Mouse (Mus musculus): ENCODE measurements around the gene Zc3h12a.
A peak's percentile ranks its signal among the peaks of the same experiment; 100 is the strongest.

Gene Zc3h12a

DNA sequence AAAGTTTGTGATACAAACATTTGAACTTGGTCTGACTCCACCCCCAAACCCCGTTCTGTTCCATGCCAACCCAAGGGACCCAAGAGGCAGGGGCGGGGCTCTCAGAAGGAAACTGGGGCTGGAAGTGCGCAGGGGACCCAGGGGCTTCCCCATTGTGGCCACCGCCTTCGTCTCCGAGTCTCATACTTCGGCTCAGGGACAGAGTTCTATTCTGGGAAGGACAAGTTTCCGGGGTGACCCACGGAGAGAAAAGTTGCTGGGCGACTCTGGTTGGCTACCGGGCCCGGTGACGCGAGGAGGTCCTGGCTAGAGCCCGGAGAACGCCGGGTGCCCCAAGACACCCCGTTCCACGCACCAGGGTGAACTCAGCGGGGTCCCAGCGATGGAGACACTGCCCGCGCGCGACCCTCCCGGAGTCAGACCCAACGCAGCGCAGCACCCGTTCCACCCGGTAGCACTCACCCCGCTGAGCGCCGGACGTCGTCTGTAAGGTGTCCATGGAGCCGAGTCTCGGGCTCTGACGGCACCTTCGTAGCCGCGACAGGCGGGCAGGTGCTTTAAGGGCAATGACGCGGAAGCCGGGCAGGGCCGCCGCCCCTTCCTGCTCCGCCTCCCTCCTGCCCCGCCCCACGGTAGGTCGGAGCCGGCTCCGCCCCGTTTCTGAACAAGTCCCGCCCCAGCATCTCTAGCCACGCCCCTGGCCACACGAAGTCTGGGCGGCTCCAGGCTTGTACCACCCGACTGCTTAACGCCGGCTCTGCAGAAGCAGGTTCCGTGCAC, at the start of gene Zc3h12a:
Gene Zc3h12a, minus strand, starts transcription at position 536 of the 780 bp plus-strand sequence.
- DNase-seq (ENCODE audit: low read depth, low spot score) = peak; percentile 97

DNA sequence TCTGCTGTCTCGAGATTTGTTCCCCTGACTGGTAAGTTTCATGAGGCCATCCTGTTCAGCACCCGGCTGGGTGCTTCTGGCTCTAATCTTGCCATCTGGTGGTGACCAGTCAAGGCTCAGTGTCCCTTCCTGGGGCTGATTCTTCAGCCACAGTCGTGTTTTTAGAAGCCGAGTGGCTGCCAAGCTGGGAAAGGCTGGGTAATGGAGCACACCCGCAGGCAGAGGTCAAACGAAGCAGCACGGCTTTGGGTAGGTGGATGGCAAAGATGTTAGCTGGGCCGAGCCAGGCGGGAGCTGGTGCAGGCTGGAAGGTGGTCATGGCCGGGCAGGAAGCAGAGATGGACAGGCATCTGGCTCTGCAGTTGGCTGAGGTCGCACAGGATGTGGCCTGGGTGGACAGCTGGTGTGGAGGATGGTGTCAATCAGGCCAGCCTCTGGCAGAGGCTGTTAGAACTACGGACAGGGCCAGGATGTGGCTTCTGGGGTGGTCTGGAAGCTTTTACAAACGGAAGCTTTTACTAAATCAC, 49.1 kb upstream of the Zc3h12a start:
- DNase-seq (ENCODE audit: low read depth, low spot score) = no peak

GRCm38 (mm10) chr4:125176190-125176589, 48.5 kb upstream of the Zc3h12a start:
- DNase-seq (ENCODE audit: low read depth, low spot score) = no peak

- DNase-seq (ENCODE audit: low read depth, low spot score) = no peak
Observed at GRCm38 (mm10) chr4:125175591-125175990, 48.0 kb upstream of the Zc3h12a start.

DNA sequence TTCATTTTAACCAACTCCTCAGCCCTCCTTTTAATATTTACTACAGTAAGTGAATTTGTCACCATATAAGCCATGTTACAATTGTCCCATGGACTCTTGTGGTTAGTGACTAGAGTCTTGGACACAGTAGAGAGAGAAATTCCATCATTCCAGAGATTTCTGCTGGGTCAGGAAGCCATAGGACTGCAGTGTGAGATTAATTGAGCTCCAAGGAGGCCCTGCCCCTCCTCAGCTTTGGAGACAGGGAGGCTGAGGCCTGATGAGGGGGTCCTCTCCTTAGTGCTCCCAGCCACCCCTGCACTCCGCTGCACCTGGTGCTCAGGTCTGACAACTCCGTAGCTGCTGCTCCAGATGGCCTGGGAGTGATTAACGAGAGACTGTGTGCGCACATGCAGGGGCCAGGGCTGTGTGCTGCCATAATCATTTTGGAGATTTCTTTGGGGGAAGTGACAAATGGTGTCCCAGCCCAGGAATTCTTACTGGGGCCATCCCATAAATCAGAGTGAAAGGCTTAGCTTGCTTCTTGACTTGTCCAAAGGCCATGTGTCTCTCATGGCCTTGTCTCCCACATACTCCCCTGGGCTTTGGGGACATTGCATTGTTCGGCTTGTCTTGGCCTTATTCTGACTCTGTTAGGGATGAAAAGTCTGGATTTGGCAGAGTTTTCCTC, 47.0 kb upstream of the Zc3h12a start:
- DNase-seq (ENCODE audit: low read depth, low spot score) = no peak

DNA sequence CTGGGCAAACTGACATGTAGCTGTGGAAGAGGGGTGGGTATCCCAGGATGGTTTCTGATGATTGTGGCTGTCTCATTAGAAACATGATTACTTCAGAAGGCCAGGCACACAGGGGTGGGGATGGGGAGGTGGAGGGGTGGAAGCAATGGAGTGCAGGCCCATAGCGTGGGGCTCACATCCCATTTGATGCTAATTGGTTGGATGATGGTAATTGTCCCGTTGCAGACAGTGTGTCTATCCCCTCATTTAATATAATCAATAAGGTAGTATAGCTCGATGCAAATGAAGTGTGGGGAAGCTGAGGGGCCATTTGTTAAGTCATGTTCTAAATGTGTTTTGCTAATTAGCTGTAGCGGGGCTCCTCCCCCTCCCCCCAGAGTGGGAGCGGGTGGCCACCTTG, 45.5 kb upstream of the Zc3h12a start:
- DNase-seq (ENCODE audit: low read depth, low spot score) = no peak

DNA sequence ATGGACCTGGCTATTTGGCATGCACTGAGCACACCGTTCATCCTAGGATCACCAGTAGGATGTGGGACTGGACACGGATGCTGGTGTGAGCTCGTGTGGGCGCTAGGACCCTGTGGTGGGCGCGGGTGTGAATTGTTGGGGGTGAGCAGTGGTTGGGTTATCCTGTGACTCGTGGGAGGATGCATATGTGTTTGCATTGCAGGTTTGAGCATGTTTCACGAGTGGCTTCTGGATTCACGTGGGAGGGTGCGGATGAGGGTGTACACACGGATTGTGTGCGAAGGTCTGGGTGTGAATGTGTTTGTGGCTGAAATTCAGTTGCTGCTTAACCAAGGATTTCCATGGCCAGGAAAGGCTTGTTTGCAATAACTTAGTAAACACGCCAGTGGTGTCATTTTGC, 45.1 kb upstream of the Zc3h12a start:
- no peak for DNase-seq (ENCODE audit: low read depth, low spot score)

- no peak for DNase-seq (ENCODE audit: low read depth, low spot score)
Observed at GRCm38 (mm10) chr4:125167723-125168122, 40.1 kb upstream of the Zc3h12a start.

- no peak for DNase-seq (ENCODE audit: low read depth, low spot score)
Observed at GRCm38 (mm10) chr4:125164861-125165260, 37.2 kb upstream of the Zc3h12a start.

GRCm38 (mm10) chr4:125162701-125163100, 35.1 kb upstream of the Zc3h12a start:
- no peak for DNase-seq (ENCODE audit: low read depth, low spot score)

- DNase-seq (ENCODE audit: low read depth, low spot score) = no peak
Observed at GRCm38 (mm10) chr4:125161392-125161791, 33.8 kb upstream of the Zc3h12a start.

DNA sequence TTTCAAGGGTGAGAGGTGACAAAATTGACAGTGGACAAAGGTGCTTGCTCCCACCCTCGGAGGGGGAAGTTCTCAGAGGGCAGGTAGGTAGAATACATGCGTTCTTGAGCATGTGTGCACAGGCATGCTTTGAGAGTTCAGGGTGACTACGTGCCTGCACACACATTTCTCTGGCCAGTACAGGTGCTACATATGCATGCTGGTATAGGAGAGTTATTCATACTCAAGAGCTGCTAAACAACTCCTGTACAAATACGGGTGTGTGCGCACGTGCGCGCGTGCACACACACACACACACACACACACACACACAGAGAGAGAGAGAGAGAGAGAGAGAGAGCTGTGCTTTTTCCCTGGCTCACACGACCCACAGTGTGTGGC, 33.3 kb upstream of the Zc3h12a start:
- no peak for DNase-seq (ENCODE audit: low read depth, low spot score)

DNA sequence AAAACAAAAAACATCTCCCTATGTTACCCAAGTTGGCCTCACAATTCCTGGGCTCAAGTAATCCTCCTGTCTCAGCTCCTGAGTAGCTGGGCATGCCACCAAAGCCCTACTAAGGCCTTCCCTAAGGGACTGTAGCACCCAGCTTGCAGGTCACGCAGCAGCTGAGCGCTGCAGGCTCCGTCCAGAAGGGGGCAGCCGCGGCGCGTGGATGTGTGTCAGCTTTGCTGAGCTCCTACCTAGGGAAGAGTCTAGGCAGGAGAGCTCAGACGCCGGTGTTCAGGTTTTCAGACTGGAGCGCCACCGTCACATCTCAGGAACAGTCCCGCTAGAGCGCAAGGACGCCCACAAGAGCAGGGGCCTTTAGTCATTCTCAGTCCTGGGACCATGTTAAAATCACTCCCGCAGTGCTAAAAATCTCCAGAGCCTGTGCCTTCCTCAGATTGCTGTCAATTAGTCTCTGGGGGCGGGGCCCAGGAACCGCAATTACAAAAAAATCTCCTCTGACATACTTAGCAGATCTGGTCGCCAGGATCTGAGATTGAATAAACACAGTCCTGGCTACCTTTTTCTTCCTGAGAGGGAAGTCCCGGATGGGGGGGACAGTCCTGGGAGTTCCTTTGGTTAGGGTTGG, 32.8 kb upstream of the Zc3h12a start:
- DNase-seq (ENCODE audit: low read depth, low spot score) = peak; percentile 88

DNA sequence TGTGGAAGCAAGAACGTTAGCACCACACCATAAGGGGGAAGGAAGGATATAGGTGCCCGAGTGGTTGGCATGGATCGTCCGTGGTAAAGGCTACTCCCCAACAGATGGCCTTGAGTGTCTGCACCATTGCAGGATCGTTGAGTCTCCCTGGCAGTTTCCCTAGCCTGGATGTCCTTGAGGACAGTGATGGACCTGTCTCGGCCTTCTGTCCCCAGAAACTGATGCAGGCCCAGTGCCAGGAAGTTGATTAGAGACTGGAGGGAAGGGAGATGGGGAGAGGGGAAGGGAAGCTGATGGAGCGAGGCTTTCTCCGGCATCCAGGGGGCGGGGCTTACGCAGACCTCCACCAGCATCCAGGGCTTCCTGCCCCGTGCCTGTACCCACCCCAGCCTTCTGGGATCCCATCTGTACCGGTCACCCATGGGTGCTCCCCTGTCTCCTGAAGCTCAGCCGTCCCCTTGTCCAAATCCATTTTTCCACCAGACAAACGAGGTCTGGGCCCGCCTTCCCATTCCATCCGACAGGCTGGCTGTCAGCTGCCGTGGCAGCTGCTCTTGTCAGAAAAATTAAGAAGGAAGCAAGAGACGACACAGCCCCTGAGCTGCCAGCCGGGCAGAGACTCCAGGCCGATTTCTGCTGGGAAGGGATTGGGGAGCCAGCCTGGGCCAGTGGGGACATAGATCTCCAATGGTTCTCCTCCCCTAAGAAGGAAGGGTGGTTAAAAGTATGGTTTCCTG, 31.1 kb upstream of the Zc3h12a start:
- DNase-seq (ENCODE audit: low read depth, low spot score) = no peak

DNA sequence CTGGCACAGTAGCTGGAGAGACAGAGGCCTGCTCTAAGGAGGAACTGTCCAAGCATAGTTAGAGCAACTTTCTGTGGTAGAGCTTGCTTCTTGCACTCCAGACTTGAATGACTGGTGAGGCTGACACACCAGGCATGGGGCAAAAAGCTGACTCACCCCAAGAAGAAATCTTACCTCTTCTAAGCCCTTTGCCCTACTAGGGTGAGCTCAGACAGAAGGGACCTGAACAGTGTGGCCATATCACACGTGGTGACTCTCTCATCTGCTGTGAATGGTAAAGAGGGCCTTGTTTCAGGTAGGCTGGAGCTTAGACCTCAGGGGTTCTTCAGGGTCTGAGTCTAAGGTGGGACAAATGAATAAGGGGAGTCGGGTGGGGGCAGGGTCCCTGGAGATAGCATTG, 30.4 kb upstream of the Zc3h12a start:
- no peak for DNase-seq (ENCODE audit: low read depth, low spot score)

DNA sequence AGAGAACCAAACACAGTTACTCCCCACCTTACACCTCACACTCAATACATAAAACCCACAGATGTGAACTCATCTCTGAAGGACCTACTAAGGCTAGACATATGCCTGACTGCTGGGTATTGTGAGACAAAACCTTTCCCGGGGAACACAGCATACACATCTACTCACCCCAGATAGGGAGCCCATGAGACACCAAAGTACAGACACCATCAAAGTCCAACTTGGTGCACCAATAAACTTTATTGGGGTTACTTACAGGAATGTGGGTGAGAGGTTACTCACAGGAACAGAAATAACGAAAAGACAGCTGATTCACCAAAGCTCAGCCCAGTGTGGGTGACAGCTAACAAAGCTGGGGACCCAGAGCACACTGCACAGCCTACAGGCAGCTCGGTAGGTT, 29.7 kb upstream of the Zc3h12a start:
- no peak for DNase-seq (ENCODE audit: low read depth, low spot score)

DNA sequence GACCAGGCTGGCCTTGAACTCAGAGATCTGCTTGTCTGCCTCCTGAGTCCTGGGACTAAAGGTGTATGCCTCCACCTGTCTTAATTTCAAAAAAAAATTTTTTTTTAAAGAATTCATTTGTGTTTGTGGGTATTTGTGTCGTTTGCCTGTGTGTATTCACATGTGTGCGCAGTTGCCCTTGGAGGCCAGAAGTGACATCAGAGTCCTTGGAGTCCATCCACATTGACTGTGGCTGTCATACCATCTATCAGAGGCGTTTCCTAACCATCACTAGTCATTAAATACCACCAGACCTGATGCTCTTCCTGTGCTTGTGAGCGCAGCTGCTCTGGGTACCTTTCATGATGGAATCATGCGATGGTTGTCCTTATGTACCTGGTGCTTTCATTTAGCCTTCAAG, 28.0 kb upstream of the Zc3h12a start:
- DNase-seq (ENCODE audit: low read depth, low spot score) = no peak

GRCm38 (mm10) chr4:125153659-125154241, 26.1 kb upstream of the Zc3h12a start:
- no peak for DNase-seq (ENCODE audit: low read depth, low spot score)

DNA sequence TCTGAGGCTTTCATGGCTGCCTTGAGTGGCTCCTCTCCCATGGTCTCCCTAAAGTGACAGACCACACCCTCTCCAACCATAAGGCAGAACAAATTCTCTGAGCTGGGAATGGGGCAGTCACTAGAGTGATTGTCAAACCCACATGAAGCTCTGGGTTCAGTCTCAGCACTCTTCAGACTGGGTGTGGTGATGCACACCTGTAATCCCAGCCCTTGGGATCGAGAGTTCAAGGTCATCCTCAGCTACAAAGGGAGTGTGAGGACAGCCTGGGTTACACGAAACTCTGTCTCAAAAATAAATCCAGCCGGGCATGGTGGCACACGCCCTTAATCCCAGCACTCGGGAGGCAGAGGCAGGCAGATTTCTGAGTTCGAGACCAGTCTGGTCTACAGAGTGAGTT, 24.8 kb upstream of the Zc3h12a start:
- no peak for DNase-seq (ENCODE audit: low read depth, low spot score)

GRCm38 (mm10) chr4:125149460-125149859, 21.8 kb upstream of the Zc3h12a start:
- DNase-seq (ENCODE audit: low read depth, low spot score) = no peak

- no peak for DNase-seq (ENCODE audit: low read depth, low spot score)
Observed at GRCm38 (mm10) chr4:125147970-125148369, 20.3 kb upstream of the Zc3h12a start.
